Mouse (Mus musculus): ENCODE measurements around the gene Klhl41. TPM values are rescaled to one million over a fixed set of nuclear protein-coding genes. Genes with fewer than 3 reads are reported as not detected.

The Klhl41 gene
- polyA plus RNA-seq, 1 experiment from 2014 or later, result 1.8 TPM

- Histone ChIP-seq H3K9me3 (ENCODE audit: control insufficient read depth, low read length) (no peaks in the 10 kb centered on the region), H3K36me3 (ENCODE audit: control insufficient read depth, insufficient read depth, low read length) (peaks cover 10% of the 10 kb centered on the region), H3K27me3 (ENCODE audit: control insufficient read depth, insufficient read depth, low read depth, low read length) (no peaks in the 10 kb centered on the region), H3K9ac (ENCODE audit: low read length) (no peak overlapping the region), H3K4me1 (replicated peaks; ENCODE audit: control insufficient read depth, insufficient read depth, low read length) (no peaks in the 10 kb centered on the region), H3K4me3 (ENCODE audit: low read length) (no peak overlapping the region), H3K27ac (ENCODE audit: low read length) (no peak overlapping the region), H3K4me2 (ENCODE audit: low read depth, low read length) (no peak overlapping the region)
- WGBS, result 90% methylated on average over 8 of the region's 8 CpGs
- ATAC-seq (ENCODE audit: low read depth), result no peak
Observed at GRCm38 (mm10) chr2:69700446-69700845, 30.5 kb downstream of the Klhl41 start.

DNA sequence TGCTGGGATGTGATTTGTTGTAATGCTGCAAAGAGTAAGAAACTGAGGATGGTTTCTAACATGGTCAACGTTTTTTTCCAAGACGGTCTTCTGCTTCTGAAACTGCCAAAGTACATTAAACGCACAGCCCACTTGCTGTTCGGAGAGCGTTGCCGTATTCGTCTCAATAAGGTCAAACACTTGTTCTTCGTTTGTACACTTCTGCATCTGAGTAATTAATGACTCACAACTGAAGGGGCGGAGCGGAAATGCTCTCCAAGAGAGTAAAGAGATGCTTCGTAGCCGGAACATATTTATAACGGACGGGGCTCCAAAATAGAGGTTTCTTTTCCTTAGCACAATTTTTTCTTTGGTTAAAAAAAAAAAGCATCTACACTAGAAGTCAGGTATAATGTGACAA lies 42.3 kb downstream of the Klhl41 start:
- no peak overlapping the region for H3K9ac ChIP-seq (ENCODE audit: low read length)
- no peaks in the 10 kb centered on the region for H3K27me3 ChIP-seq (ENCODE audit: control insufficient read depth, insufficient read depth, low read depth, low read length)
- no peak for ATAC-seq (ENCODE audit: low read depth)
- H3K4me2 ChIP-seq (ENCODE audit: low read depth, low read length), result no peak overlapping the region
- no peak overlapping the region for H3K4me3 ChIP-seq (ENCODE audit: low read length)
- H3K27ac ChIP-seq (ENCODE audit: low read length), result no peak overlapping the region
- no peaks in the 10 kb centered on the region for H3K9me3 ChIP-seq (ENCODE audit: control insufficient read depth, low read length)
- 0 out of 2 replicates have a peak, but pooled peaks cover 2% of the 10 kb centered on the region for H3K36me3 ChIP-seq (ENCODE audit: control insufficient read depth, insufficient read depth, low read length)
- H3K4me1 ChIP-seq (replicated peaks; ENCODE audit: control insufficient read depth, insufficient read depth, low read length), result no peaks in the 10 kb centered on the region
- WGBS, result 81% methylated on average over 14 of the region's 14 CpGs

DNA sequence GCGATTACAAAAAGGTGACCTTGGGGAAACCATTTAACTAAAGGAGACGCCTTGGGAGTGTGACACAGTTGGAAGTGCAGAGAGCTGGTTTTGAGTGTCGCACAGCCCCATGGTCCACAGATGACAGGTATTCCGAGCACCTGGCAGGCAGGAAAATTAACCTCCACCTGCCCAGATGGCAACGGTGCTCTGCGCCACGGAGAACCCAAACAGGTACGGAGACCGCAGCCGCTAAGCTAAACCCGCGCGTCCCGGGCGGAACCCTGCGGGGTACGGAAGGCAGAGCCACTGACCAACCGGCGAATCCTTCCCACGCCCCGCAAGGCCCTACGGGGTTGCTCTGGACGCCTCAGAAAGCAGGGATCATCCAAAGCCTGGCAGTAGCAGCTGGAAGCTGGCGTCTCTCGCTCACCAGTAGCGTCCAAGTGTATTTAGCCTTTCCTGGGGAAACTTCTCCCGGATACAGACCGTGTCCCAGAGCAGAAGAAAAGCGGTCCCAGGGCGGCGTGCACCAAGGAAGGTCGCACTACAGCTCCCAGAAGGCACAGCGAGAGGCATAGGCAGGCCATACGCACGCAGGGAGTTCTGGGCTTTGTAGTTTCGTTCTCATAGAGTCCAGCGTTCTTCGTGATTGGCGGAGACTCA lies 43.2 kb downstream of the Klhl41 start, which contains the start of gene Fastkd1:
TSS of gene Fastkd1 (minus strand) at position 536 of the 645 bp plus-strand sequence.
- ATAC-seq (ENCODE audit: low read depth), result peak; percentile 100
- peak within 1 kb of the TSS; percentile 72 for H3K27ac ChIP-seq (ENCODE audit: low read length)
- H3K27me3 ChIP-seq (ENCODE audit: control insufficient read depth, insufficient read depth, low read depth, low read length), result no peaks in the 10 kb centered on the region
- WGBS, result under 1% methylated on average over 39 of the region's 39 CpGs
- H3K9ac ChIP-seq (ENCODE audit: low read length), result peak within 1 kb of the TSS; percentile 81
- H3K9me3 ChIP-seq (ENCODE audit: control insufficient read depth, low read length), result no peaks in the 10 kb centered on the region
- no peaks in the 10 kb centered on the region for H3K36me3 ChIP-seq (ENCODE audit: control insufficient read depth, insufficient read depth, low read length)
- H3K4me3 ChIP-seq (ENCODE audit: low read length), result peak within 1 kb of the TSS; percentile 91
- H3K4me2 ChIP-seq (ENCODE audit: low read depth, low read length), result peak within 1 kb of the TSS; percentile 71
- H3K4me1 ChIP-seq (replicated peaks; ENCODE audit: control insufficient read depth, insufficient read depth, low read length), result no peaks in the 10 kb centered on the region

DNA sequence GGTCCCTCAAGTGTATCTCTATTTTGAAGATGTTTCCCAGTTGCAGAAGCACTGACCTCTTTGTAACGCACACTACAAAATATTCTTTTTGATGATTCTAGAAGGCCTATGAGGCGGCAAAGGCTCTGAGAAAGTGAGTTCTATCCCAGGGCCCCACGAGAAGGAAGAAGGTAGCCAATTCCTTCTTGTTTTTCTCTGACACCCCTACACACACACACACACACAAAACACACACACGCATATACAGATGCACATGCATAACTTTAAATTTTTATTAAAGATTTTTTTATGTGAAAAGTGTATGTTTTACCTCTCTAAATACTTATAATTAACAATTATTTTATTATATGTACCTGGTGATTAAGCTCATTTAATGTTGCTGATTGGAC lies 43.7 kb downstream of the Klhl41 start:
- H3K4me2 ChIP-seq (ENCODE audit: low read depth, low read length), result peak overlapping the region; percentile 71
- H3K9ac ChIP-seq (ENCODE audit: low read length), result no peak overlapping the region
- peak overlapping the region; percentile 91 for H3K4me3 ChIP-seq (ENCODE audit: low read length)
- H3K36me3 ChIP-seq (ENCODE audit: control insufficient read depth, insufficient read depth, low read length), result no peaks in the 10 kb centered on the region
- no peaks in the 10 kb centered on the region for H3K4me1 ChIP-seq (replicated peaks; ENCODE audit: control insufficient read depth, insufficient read depth, low read length)
- H3K27me3 ChIP-seq (ENCODE audit: control insufficient read depth, insufficient read depth, low read depth, low read length), result no peaks in the 10 kb centered on the region
- WGBS, result 23% methylated on average over 4 of the region's 4 CpGs
- H3K9me3 ChIP-seq (ENCODE audit: control insufficient read depth, low read length), result no peaks in the 10 kb centered on the region
- H3K27ac ChIP-seq (ENCODE audit: low read length), result no peak overlapping the region
- peak; percentile 18; the same call in 1 of the 2 replicates for ATAC-seq (ENCODE audit: low read depth)

DNA sequence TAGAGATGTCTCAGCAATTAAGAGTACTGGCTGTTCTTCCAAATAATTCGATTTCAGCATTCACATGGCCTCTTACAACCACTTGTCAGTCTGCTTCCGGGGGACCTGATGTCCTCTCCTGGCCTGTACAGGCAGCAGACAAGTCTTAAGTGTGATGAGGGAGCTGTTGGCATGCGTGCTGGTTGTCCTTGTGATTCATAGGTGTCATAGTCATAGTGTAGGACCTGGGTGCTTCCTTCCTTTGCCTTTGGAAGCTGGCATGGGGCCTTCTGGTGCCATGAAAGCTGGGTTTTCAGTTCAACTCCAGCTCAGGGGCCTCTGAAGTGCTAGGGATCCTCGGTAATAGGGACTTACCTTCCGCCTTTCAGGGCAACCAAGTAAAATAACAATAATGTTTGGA lies 44.2 kb downstream of the Klhl41 start:
- no peak overlapping the region for H3K4me3 ChIP-seq (ENCODE audit: low read length)
- no peak overlapping the region for H3K27ac ChIP-seq (ENCODE audit: low read length)
- H3K36me3 ChIP-seq (ENCODE audit: control insufficient read depth, insufficient read depth, low read length), result no peaks in the 10 kb centered on the region
- 75% methylated on average over 5 of the region's 5 CpGs for WGBS
- no peak overlapping the region for H3K4me2 ChIP-seq (ENCODE audit: low read depth, low read length)
- H3K9ac ChIP-seq (ENCODE audit: low read length), result no peak overlapping the region
- no peaks in the 10 kb centered on the region for H3K9me3 ChIP-seq (ENCODE audit: control insufficient read depth, low read length)
- H3K4me1 ChIP-seq (replicated peaks; ENCODE audit: control insufficient read depth, insufficient read depth, low read length), result no peaks in the 10 kb centered on the region
- H3K27me3 ChIP-seq (ENCODE audit: control insufficient read depth, insufficient read depth, low read depth, low read length), result no peaks in the 10 kb centered on the region
- ATAC-seq (ENCODE audit: low read depth), result no peak

GRCm38 (mm10) chr2:69716483-69716882 lies 46.6 kb downstream of the Klhl41 start:
- Histone ChIP-seq H3K9ac (ENCODE audit: low read length) (no peak overlapping the region), H3K36me3 (ENCODE audit: control insufficient read depth, insufficient read depth, low read length) (no peaks in the 10 kb centered on the region), H3K27me3 (ENCODE audit: control insufficient read depth, insufficient read depth, low read depth, low read length) (no peaks in the 10 kb centered on the region), H3K27ac (ENCODE audit: low read length) (no peak overlapping the region), H3K4me3 (ENCODE audit: low read length) (no peak overlapping the region), H3K4me1 (replicated peaks; ENCODE audit: control insufficient read depth, insufficient read depth, low read length) (no peaks in the 10 kb centered on the region), H3K9me3 (ENCODE audit: control insufficient read depth, low read length) (no peaks in the 10 kb centered on the region), H3K4me2 (ENCODE audit: low read depth, low read length) (no peak overlapping the region)
- 59% methylated on average over 3 of the region's 3 CpGs for WGBS
- no peak for ATAC-seq (ENCODE audit: low read depth)

DNA sequence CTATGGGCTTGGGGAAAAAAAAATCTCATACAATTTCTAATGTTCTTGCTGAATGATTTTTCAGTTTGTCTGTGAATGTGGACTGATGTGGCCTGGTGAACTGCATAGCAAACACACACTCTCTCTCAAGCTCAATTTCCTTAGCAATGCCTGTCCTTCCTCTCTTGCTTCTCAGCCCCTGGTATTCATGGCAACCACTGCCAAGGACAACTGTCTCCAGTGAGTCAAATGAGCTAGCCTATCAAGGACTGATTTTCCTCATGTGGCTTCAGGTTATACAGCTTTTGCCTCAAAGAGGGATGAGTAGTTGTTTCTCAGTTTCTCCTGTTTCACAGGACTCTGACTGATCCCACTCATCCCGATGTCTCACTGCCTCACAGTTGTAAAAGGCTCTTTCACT lies 49.2 kb downstream of the Klhl41 start:
- no peak overlapping the region for H3K4me2 ChIP-seq (ENCODE audit: low read depth, low read length)
- H3K9ac ChIP-seq (ENCODE audit: low read length), result no peak overlapping the region
- H3K27ac ChIP-seq (ENCODE audit: low read length), result no peak overlapping the region
- peaks cover 6% of the 10 kb centered on the region for H3K4me1 ChIP-seq (replicated peaks; ENCODE audit: control insufficient read depth, insufficient read depth, low read length)
- H3K36me3 ChIP-seq (ENCODE audit: control insufficient read depth, insufficient read depth, low read length), result no peaks in the 10 kb centered on the region
- no peaks in the 10 kb centered on the region for H3K27me3 ChIP-seq (ENCODE audit: control insufficient read depth, insufficient read depth, low read depth, low read length)
- 83% methylated on average over 1 of the region's 1 CpGs for WGBS
- no peak for ATAC-seq (ENCODE audit: low read depth)
- H3K9me3 ChIP-seq (ENCODE audit: control insufficient read depth, low read length), result no peaks in the 10 kb centered on the region
- H3K4me3 ChIP-seq (ENCODE audit: low read length), result no peak overlapping the region

DNA sequence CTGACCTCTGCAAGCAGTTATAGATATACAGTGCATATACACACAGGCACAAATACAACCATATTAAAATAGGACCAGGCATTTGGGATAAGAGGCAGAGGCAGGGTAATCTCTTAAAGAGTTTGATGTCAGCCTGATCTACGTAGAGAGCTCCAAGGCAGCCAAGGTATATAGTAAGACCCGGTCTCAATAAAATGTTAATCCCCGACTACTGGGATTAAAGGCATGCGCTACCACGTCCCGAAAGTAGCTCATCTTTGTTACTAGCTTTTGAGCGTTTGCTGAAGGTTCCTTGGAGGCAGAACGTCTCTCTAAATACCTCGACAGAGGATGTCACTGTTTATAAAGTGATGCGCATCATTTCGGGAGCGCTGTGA lies 52.3 kb downstream of the Klhl41 start, which contains the start of gene Ppig:
TSS of gene Ppig (plus strand) at position 273 of the 377 bp plus-strand sequence.
- peak within 1 kb of the TSS; percentile 87 for H3K27ac ChIP-seq (ENCODE audit: low read length)
- H3K9me3 ChIP-seq (ENCODE audit: control insufficient read depth, low read length), result no peaks in the 10 kb centered on the region
- no peaks in the 10 kb centered on the region for H3K36me3 ChIP-seq (ENCODE audit: control insufficient read depth, insufficient read depth, low read length)
- no peaks in the 10 kb centered on the region for H3K27me3 ChIP-seq (ENCODE audit: control insufficient read depth, insufficient read depth, low read depth, low read length)
- peak within 1 kb of the TSS; percentile 99 for H3K4me3 ChIP-seq (ENCODE audit: low read length)
- H3K4me2 ChIP-seq (ENCODE audit: low read depth, low read length), result peak within 1 kb of the TSS; percentile 86
- peak; percentile 2; the same call in 1 of the 2 replicates for ATAC-seq (ENCODE audit: low read depth)
- WGBS, result 4% methylated on average over 12 of the region's 12 CpGs
- H3K9ac ChIP-seq (ENCODE audit: low read length), result peak within 1 kb of the TSS; percentile 92
- H3K4me1 ChIP-seq (replicated peaks; ENCODE audit: control insufficient read depth, insufficient read depth, low read length), result peaks cover 10% of the 10 kb centered on the region

DNA sequence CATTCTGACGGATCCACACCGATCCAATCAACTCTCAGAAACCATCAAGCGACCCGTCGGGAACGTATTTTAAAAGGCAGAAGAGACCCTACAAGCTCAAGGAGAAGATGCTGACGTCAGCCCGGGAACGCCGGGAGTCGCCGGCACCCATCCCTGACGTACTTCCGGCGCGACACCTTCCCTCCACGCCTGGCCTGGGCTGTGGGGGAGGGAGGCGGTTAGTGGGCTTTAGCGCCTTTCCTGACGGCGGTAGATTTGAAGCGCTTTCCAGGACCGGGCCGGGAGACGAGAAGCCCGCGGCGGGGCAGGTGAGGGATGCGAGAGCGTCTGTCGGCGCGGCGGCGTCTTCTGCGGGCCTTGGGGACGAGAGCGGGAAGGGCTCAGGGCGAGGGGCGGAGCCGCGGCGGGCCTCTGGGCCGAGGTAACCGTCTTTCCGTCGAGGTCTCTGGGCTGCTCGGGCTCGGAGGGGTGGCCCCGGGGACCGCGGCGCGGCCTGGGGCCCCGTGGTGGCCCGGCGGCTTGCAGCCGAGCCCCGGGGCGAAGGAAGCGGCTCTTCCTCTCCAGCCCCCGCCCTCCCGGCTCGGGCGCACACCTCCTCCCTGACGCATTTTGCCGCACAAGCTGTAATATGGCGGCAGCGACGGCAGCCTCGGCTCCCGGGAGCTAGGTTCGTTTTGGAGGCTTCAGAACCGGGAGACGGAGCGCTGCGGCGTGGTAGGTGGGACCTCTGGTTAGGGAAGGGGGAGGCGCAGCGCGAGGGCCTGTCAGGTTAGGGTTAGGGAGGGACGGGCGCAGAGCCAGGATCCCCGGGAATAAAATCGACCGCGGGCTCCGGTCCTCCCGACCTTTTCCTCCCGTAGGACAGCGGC lies 53.0 kb downstream of the Klhl41 start:
- H3K4me1 ChIP-seq (replicated peaks; ENCODE audit: control insufficient read depth, insufficient read depth, low read length), result peaks cover 10% of the 10 kb centered on the region
- 0% methylated on average over 86 of the region's 91 CpGs for WGBS
- no peaks in the 10 kb centered on the region for H3K36me3 ChIP-seq (ENCODE audit: control insufficient read depth, insufficient read depth, low read length)
- peak overlapping the region; percentile 87 for H3K27ac ChIP-seq (ENCODE audit: low read length)
- peak overlapping the region; percentile 92 for H3K9ac ChIP-seq (ENCODE audit: low read length)
- no peaks in the 10 kb centered on the region for H3K27me3 ChIP-seq (ENCODE audit: control insufficient read depth, insufficient read depth, low read depth, low read length)
- H3K4me2 ChIP-seq (ENCODE audit: low read depth, low read length), result peak overlapping the region; percentile 86
- H3K4me3 ChIP-seq (ENCODE audit: low read length), result peak overlapping the region; percentile 99
- ATAC-seq (ENCODE audit: low read depth), result peak; percentile 96
- H3K9me3 ChIP-seq (ENCODE audit: control insufficient read depth, low read length), result no peaks in the 10 kb centered on the region
